Mouse (Mus musculus): ENCODE measurements at regions not wholly inside any gene's neighbourhood (a gene's known extent, or its start where the extent isn't known, plus 50 kb on each side); places are given as distances from the start of the nearest gene placed in this dataset.
A peak's percentile ranks its signal among the peaks of the same experiment; 100 is the strongest.

- ATAC-seq (ENCODE audit: low read depth), result no peak
- no peaks in the 10 kb centered on the region for H3K36me3 ChIP-seq (ENCODE audit: control insufficient read depth, insufficient read depth, low read length)
- H3K4me2 ChIP-seq (ENCODE audit: low read depth, low read length), result no peak overlapping the region
- no peak overlapping the region for H3K4me3 ChIP-seq (ENCODE audit: low read length)
- no peak overlapping the region for H3K27ac ChIP-seq (ENCODE audit: low read length)
- 46% methylated on average over 3 of the region's 3 CpGs for WGBS
- no peaks in the 10 kb centered on the region for H3K27me3 ChIP-seq (ENCODE audit: control insufficient read depth, insufficient read depth, low read depth, low read length)
- no peak overlapping the region for H3K9ac ChIP-seq (ENCODE audit: low read length)
- H3K4me1 ChIP-seq (replicated peaks; ENCODE audit: control insufficient read depth, insufficient read depth, low read length), result no peaks in the 10 kb centered on the region
- H3K9me3 ChIP-seq (ENCODE audit: control insufficient read depth, low read length), result no peaks in the 10 kb centered on the region
Measured at GRCm38 (mm10) chr10:72484315-72484714, 170.3 kb upstream of the Zwint start.

DNA sequence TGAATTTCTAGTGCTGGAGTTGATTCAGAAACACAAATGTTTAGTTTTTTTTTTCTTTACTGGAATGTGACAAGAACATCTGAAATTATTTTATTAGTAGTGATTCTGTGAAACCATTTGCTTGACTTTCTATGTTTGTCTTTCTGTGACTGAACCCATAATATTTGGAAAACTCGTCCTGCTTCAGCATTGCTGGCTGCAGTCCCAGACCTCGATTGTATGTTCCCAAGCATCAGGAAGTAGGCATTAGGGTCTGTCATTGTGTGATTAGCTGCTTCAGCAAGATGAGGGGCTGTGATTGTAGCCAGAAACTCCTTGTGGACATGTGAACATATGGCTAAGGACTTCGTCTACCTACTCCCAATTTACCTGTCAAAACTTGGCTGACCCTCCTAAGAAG is 122.2 kb upstream of the Zwint start:
- peak; percentile 43; the same call in 1 of the 2 replicates for ATAC-seq (ENCODE audit: low read depth)
- no peaks in the 10 kb centered on the region for H3K36me3 ChIP-seq (ENCODE audit: control insufficient read depth, insufficient read depth, low read length)

GRCm38 (mm10) chr10:72533427-72533826 is 121.2 kb upstream of the Zwint start:
- Histone ChIP-seq H3K9ac (ENCODE audit: low read length) (no peak overlapping the region), H3K4me2 (ENCODE audit: low read depth, low read length) (no peak overlapping the region), H3K36me3 (ENCODE audit: control insufficient read depth, insufficient read depth, low read length) (no peaks in the 10 kb centered on the region), H3K4me3 (ENCODE audit: low read length) (no peak overlapping the region), H3K27ac (ENCODE audit: low read length) (no peak overlapping the region), H3K4me1 (replicated peaks; ENCODE audit: control insufficient read depth, insufficient read depth, low read length) (no peaks in the 10 kb centered on the region), H3K27me3 (ENCODE audit: control insufficient read depth, insufficient read depth, low read depth, low read length) (no peaks in the 10 kb centered on the region), H3K9me3 (ENCODE audit: control insufficient read depth, low read length) (no peaks in the 10 kb centered on the region)
- 86% methylated on average over 3 of the region's 3 CpGs for WGBS
- ATAC-seq (ENCODE audit: low read depth), result no peak

More for the DNA sequence above, 122.2 kb upstream of the Zwint start:
- no peak overlapping the region for H3K4me2 ChIP-seq (ENCODE audit: low read depth, low read length)
- H3K9me3 ChIP-seq (ENCODE audit: control insufficient read depth, low read length), result no peaks in the 10 kb centered on the region
- no peaks in the 10 kb centered on the region for H3K4me1 ChIP-seq (replicated peaks; ENCODE audit: control insufficient read depth, insufficient read depth, low read length)
- WGBS, result 21% methylated on average over 3 of the region's 3 CpGs
- no peaks in the 10 kb centered on the region for H3K27me3 ChIP-seq (ENCODE audit: control insufficient read depth, insufficient read depth, low read depth, low read length)
- H3K27ac ChIP-seq (ENCODE audit: low read length), result no peak overlapping the region
- H3K9ac ChIP-seq (ENCODE audit: low read length), result no peak overlapping the region
- no peak overlapping the region for H3K4me3 ChIP-seq (ENCODE audit: low read length)

GRCm38 (mm10) chr10:72533859-72534258 is 120.8 kb upstream of the Zwint start:
- no peaks in the 10 kb centered on the region for H3K36me3 ChIP-seq (ENCODE audit: control insufficient read depth, insufficient read depth, low read length)
- no peaks in the 10 kb centered on the region for H3K4me1 ChIP-seq (replicated peaks; ENCODE audit: control insufficient read depth, insufficient read depth, low read length)
- no peaks in the 10 kb centered on the region for H3K9me3 ChIP-seq (ENCODE audit: control insufficient read depth, low read length)
- WGBS, result 85% methylated on average over 4 of the region's 4 CpGs
- no peak overlapping the region for H3K4me2 ChIP-seq (ENCODE audit: low read depth, low read length)
- ATAC-seq (ENCODE audit: low read depth), result no peak
- H3K4me3 ChIP-seq (ENCODE audit: low read length), result no peak overlapping the region
- no peak overlapping the region for H3K27ac ChIP-seq (ENCODE audit: low read length)
- H3K9ac ChIP-seq (ENCODE audit: low read length), result no peak overlapping the region
- no peaks in the 10 kb centered on the region for H3K27me3 ChIP-seq (ENCODE audit: control insufficient read depth, insufficient read depth, low read depth, low read length)

DNA sequence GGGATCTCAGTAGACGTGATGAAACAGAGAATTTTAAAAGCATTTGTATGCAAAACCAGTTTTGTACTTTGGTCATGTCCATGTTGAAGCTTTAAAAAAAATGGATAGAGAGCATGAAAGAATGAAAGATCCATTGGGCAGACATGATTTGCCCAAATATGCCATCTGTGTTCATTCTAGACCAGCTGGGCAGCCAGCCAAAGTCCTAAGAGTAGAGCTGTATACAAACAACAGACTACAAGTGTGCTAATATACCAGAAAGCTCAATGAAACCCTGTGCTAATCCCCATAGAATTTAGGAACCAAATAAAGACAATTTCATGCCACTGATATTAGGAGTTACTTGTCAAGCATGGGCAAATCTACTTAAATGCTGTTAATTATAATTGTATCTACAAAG is 105.1 kb upstream of the Zwint start:
- Histone ChIP-seq H3K9me3 (ENCODE audit: control insufficient read depth, low read length) (no peaks in the 10 kb centered on the region), H3K27me3 (ENCODE audit: control insufficient read depth, insufficient read depth, low read depth, low read length) (no peaks in the 10 kb centered on the region), H3K4me3 (ENCODE audit: low read length) (no peak overlapping the region), H3K4me1 (replicated peaks; ENCODE audit: control insufficient read depth, insufficient read depth, low read length) (no peaks in the 10 kb centered on the region), H3K36me3 (ENCODE audit: control insufficient read depth, insufficient read depth, low read length) (no peaks in the 10 kb centered on the region), H3K4me2 (ENCODE audit: low read depth, low read length) (no peak overlapping the region), H3K9ac (ENCODE audit: low read length) (no peak overlapping the region), H3K27ac (ENCODE audit: low read length) (no peak overlapping the region)
- ATAC-seq (ENCODE audit: low read depth), result no peak
- 85% methylated on average over 1 of the region's 1 CpGs for WGBS

GRCm38 (mm10) chr10:72551561-72551960 is 103.1 kb upstream of the Zwint start:
- no peak overlapping the region for H3K27ac ChIP-seq (ENCODE audit: low read length)
- H3K4me1 ChIP-seq (replicated peaks; ENCODE audit: control insufficient read depth, insufficient read depth, low read length), result no peaks in the 10 kb centered on the region
- H3K4me3 ChIP-seq (ENCODE audit: low read length), result no peak overlapping the region
- H3K4me2 ChIP-seq (ENCODE audit: low read depth, low read length), result no peak overlapping the region
- H3K9ac ChIP-seq (ENCODE audit: low read length), result no peak overlapping the region
- no peaks in the 10 kb centered on the region for H3K9me3 ChIP-seq (ENCODE audit: control insufficient read depth, low read length)
- ATAC-seq (ENCODE audit: low read depth), result no peak
- 65% methylated on average over 7 of the region's 7 CpGs for WGBS
- H3K27me3 ChIP-seq (ENCODE audit: control insufficient read depth, insufficient read depth, low read depth, low read length), result no peaks in the 10 kb centered on the region
- no peaks in the 10 kb centered on the region for H3K36me3 ChIP-seq (ENCODE audit: control insufficient read depth, insufficient read depth, low read length)

DNA sequence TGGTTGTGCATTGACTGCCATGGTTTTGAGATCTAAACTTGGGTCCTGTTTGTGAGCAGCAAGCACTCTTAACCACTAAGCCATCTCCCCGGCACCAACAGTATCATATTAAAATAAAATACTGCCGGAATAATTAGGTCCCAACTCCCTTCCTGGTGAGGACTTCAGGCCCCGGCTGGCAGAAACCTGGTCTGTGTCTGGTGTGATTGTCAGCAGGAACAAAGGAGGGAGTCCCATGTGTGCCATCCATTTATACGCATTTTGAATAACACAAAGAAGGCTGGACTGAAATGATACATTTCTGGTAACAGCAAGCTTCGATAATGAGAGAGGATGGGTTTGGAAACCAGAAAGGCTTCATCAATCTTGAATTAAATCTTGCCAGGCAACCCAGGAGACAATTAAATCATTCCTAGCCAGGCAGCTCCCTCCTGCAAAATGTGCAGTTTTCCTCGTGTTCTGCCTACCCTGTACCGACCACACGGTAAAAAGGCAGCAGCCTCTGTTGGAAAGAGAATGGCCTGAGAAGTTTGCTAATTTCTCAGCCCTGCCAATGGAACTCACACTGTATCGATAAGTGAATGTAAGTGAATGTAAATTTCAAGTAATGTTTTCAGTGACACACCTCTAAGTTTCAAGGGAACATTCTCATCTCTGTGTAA is 80.5 kb upstream of the Zwint start:
- ATAC-seq (ENCODE audit: low read depth), result no peak
- H3K9ac ChIP-seq (ENCODE audit: low read length), result no peak overlapping the region
- H3K4me3 ChIP-seq (ENCODE audit: low read length), result no peak overlapping the region
- 80% methylated on average over 9 of the region's 9 CpGs for WGBS
- H3K36me3 ChIP-seq (ENCODE audit: control insufficient read depth, insufficient read depth, low read length), result no peaks in the 10 kb centered on the region
- no peaks in the 10 kb centered on the region for H3K4me1 ChIP-seq (replicated peaks; ENCODE audit: control insufficient read depth, insufficient read depth, low read length)
- H3K27ac ChIP-seq (ENCODE audit: low read length), result no peak overlapping the region
- H3K27me3 ChIP-seq (ENCODE audit: control insufficient read depth, insufficient read depth, low read depth, low read length), result no peaks in the 10 kb centered on the region
- H3K4me2 ChIP-seq (ENCODE audit: low read depth, low read length), result no peak overlapping the region
- H3K9me3 ChIP-seq (ENCODE audit: control insufficient read depth, low read length), result no peaks in the 10 kb centered on the region

- ATAC-seq (ENCODE audit: low read depth), result no peak
Measured at GRCm38 (mm10) chr10:72577713-72578112, 76.9 kb upstream of the Zwint start.

GRCm38 (mm10) chr10:72578501-72578900 is 76.1 kb upstream of the Zwint start:
- Histone ChIP-seq H3K27ac (ENCODE audit: low read length) (no peak overlapping the region), H3K36me3 (ENCODE audit: control insufficient read depth, insufficient read depth, low read length) (no peaks in the 10 kb centered on the region), H3K4me2 (ENCODE audit: low read depth, low read length) (no peak overlapping the region), H3K9me3 (ENCODE audit: control insufficient read depth, low read length) (no peaks in the 10 kb centered on the region), H3K27me3 (ENCODE audit: control insufficient read depth, insufficient read depth, low read depth, low read length) (no peaks in the 10 kb centered on the region), H3K4me3 (ENCODE audit: low read length) (no peak overlapping the region), H3K9ac (ENCODE audit: low read length) (no peak overlapping the region), H3K4me1 (replicated peaks; ENCODE audit: control insufficient read depth, insufficient read depth, low read length) (no peaks in the 10 kb centered on the region)
- WGBS, result 33% methylated on average over 7 of the region's 7 CpGs
- ATAC-seq (ENCODE audit: low read depth), result no peak

More at GRCm38 (mm10) chr10:72577713-72578112, 76.9 kb upstream of the Zwint start:
- Histone ChIP-seq H3K4me2 (ENCODE audit: low read depth, low read length) (no peak overlapping the region), H3K4me3 (ENCODE audit: low read length) (no peak overlapping the region), H3K4me1 (replicated peaks; ENCODE audit: control insufficient read depth, insufficient read depth, low read length) (no peaks in the 10 kb centered on the region), H3K27me3 (ENCODE audit: control insufficient read depth, insufficient read depth, low read depth, low read length) (no peaks in the 10 kb centered on the region), H3K9ac (ENCODE audit: low read length) (no peak overlapping the region), H3K9me3 (ENCODE audit: control insufficient read depth, low read length) (no peaks in the 10 kb centered on the region), H3K36me3 (ENCODE audit: control insufficient read depth, insufficient read depth, low read length) (no peaks in the 10 kb centered on the region), H3K27ac (ENCODE audit: low read length) (no peak overlapping the region)
- 79% methylated on average over 3 of the region's 3 CpGs for WGBS

- H3K36me3 ChIP-seq (ENCODE audit: control insufficient read depth, insufficient read depth, low read length), result no peaks in the 10 kb centered on the region
- 78% methylated on average over 4 of the region's 4 CpGs for WGBS
- H3K4me3 ChIP-seq (ENCODE audit: low read length), result no peak overlapping the region
- H3K4me2 ChIP-seq (ENCODE audit: low read depth, low read length), result no peak overlapping the region
- ATAC-seq (ENCODE audit: low read depth), result no peak
- H3K27ac ChIP-seq (ENCODE audit: low read length), result no peak overlapping the region
- no peaks in the 10 kb centered on the region for H3K27me3 ChIP-seq (ENCODE audit: control insufficient read depth, insufficient read depth, low read depth, low read length)
- H3K9me3 ChIP-seq (ENCODE audit: control insufficient read depth, low read length), result no peaks in the 10 kb centered on the region
- H3K4me1 ChIP-seq (replicated peaks; ENCODE audit: control insufficient read depth, insufficient read depth, low read length), result no peaks in the 10 kb centered on the region
- H3K9ac ChIP-seq (ENCODE audit: low read length), result no peak overlapping the region
Measured at GRCm38 (mm10) chr10:72581311-72581710, 73.3 kb upstream of the Zwint start.

All from lung, embryonic 16.5 days (tissue).